Mouse (Mus musculus): ENCODE results near the gene Tmem50a. TPM values are rescaled to one million over a fixed set of nuclear protein-coding genes. Genes with fewer than 3 reads are reported as not detected.

Tmem50a gene
- polyA plus RNA-seq, 1 experiment from 2014 or later = 218 TPM

DNA sequence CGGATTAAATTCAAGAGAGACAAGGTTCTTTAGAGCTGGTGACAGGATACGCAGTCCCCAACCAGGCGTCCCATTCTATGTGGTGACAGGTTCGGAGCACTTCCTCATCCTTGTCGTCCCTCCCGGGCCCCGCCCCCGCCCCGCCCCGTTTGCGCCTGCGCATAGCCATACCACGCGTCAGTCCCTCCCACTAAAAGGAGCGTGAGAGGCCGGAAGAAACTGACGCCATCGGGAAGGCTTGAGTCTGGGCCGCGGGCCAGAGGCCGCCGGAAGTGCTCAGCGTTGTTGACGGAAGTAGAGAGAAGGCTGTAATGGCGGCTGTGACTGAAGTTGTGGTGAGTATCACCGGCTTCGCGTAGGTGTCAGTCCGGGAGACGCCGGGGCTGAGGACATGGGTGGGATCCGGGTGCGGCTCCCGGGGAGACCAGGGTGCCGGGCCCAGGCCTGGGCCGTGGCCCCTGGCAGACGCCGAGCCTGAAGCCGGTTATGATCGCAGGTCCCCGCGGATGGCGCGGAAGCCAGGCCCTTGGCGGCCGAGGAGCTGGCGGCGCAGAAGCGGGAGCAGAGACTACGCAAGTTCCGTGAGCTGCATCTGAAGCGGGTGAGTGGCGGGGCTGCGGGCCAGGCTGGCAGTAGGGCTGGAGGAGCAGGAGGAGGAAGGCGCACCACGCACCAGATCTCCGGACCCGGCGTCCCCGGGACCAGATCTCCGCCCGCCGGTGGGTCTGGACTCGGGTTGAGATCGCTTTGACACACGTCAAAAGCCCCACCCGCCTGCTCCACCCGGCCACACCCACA, 16.1 kb upstream of the Tmem50a start, which contains the start of gene Syf2:
TSS of gene Syf2 (plus strand) at position 215 of the 798 bp plus-strand sequence.
- Histone ChIP-seq H3K27ac (peak within 1 kb of the TSS; percentile 84), H3K36me3 (replicated peaks) (peaks cover 50% of the 10 kb centered on the region), H3K4me2 (peak within 1 kb of the TSS; percentile 94), H3K9me3 (no peaks in the 10 kb centered on the region), H3K4me1 (peaks cover 28% of the 10 kb centered on the region), H3K9ac (peak within 1 kb of the TSS; percentile 81), H3K27me3 (replicated peaks) (no peaks in the 10 kb centered on the region), H3K4me3 (peak within 1 kb of the TSS; percentile 99)
- ATAC-seq (replicated peaks) = peak; percentile 96
- WGBS = under 1% methylated on average over 68 of the region's 68 CpGs

DNA sequence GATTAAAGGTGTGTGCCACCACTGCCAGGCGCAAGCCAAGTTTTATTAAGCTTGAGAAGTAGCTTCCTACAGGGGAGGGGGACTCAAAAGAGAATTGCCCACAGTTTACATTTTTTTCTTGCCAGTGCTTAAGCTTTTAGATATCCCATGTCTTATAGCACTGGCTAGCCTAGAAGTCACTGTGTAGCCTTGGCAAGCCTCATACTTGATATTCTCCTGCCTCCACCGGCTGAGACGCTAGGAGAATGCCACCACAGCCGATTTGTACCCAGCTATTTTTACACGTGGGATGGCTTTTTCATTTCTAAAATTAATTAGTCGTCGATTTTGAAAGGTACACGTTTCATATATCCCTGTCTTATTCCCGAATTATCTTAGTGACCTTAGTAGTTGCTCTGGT, 15.4 kb upstream of the Tmem50a start:
- 27% methylated on average over 9 of the region's 9 CpGs for WGBS
- ATAC-seq (replicated peaks) = 0 out of 2 replicates have a peak, but pooled peaks have one; percentile 10
- Histone ChIP-seq H3K4me2 (peak overlapping the region; percentile 94), H3K9ac (no peak overlapping the region), H3K36me3 (replicated peaks) (peaks cover 50% of the 10 kb centered on the region), H3K4me3 (peak overlapping the region; percentile 99), H3K27me3 (replicated peaks) (no peaks in the 10 kb centered on the region), H3K9me3 (no peaks in the 10 kb centered on the region), H3K27ac (peak overlapping the region; percentile 84), H3K4me1 (peaks cover 35% of the 10 kb centered on the region)

DNA sequence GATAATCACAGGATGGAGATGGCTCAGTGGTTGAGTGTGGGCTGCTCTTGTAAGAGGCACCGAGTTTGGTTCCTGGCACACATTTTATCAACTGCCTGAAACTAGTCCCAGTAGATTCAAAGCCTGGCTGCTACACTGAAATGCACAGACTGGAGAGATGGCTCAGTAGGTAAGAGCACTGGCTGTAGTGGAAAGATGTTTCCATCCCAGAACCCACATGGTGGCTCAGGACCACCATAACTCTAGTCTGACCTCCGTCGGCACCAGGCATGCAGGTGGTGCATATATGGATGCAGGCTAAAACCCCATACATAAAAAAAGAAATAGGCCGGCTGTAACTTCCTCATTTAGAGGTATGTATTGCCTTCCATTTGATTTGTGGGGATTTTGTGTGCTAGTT, 14.7 kb upstream of the Tmem50a start:
- Histone ChIP-seq H3K4me3 (no peak overlapping the region), H3K36me3 (replicated peaks) (peaks cover 46% of the 10 kb centered on the region), H3K9me3 (no peaks in the 10 kb centered on the region), H3K4me2 (no peak overlapping the region), H3K27ac (no peak overlapping the region), H3K27me3 (replicated peaks) (no peaks in the 10 kb centered on the region), H3K4me1 (peaks cover 41% of the 10 kb centered on the region), H3K9ac (no peak overlapping the region)
- 82% methylated on average over 4 of the region's 4 CpGs for WGBS
- ATAC-seq (replicated peaks) = no peak

DNA sequence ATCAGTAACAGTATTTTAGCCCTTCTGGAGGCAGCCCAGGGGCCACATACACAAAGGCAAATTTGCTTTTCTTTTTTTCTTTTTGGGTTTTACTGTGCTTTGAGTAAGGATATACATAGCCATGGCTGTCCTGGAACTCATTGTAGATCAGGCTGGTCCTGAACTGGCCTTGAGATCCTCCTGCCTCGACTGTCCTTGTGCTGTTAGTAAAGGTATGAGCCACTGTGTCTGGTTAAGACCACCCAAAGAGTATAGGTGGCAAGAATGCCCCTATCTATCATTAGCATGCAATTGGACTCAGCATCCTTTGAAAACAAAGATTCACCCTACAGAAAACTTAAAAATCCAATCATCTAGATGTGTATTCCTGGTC, 13.6 kb upstream of the Tmem50a start:
- Histone ChIP-seq H3K36me3 (replicated peaks) (peaks cover 40% of the 10 kb centered on the region), H3K9me3 (no peaks in the 10 kb centered on the region), H3K4me2 (no peak overlapping the region), H3K4me1 (peaks cover 42% of the 10 kb centered on the region), H3K27me3 (replicated peaks) (no peaks in the 10 kb centered on the region), H3K9ac (no peak overlapping the region), H3K4me3 (no peak overlapping the region), H3K27ac (no peak overlapping the region)
- ATAC-seq (replicated peaks) = no peak
- WGBS = 74% methylated on average over 1 of the region's 1 CpGs

DNA sequence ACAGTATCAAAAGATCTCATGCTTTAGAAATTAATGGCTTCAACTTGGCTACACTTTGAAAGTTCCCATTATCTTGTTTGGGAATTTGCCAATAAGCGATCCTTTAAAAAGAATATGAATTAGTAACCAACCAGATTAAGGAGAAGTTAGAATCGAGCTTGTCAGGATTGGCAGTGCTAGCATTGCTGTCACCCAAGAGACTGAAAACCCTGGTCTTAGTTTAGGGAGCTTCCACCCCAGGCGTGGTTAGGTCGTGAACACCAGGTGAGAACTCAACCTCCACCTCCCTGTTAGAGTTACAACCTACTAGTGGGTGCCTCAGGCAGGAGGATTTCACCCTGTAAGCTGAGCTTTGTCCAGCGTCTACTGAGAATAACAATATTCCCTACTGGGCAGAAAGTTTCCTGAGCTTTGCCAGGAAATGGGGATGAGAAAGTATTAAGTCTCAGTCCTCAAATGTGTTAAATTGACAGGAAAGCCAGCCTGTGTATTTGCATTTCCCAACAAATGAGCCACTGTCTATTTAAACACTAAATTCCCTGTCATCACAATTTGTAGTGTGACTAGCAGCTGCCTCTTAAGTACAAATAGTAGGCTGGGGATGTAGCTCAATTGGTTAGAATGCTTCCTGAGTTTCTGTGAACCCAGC, 13.1 kb upstream of the Tmem50a start:
- H3K27ac ChIP-seq = no peak overlapping the region
- no peak for ATAC-seq (replicated peaks)
- H3K4me2 ChIP-seq = no peak overlapping the region
- H3K9ac ChIP-seq = no peak overlapping the region
- WGBS = 68% methylated on average over 5 of the region's 5 CpGs
- no peaks in the 10 kb centered on the region for H3K9me3 ChIP-seq
- peaks cover 42% of the 10 kb centered on the region for H3K4me1 ChIP-seq
- peaks cover 35% of the 10 kb centered on the region for H3K36me3 ChIP-seq (replicated peaks)
- no peak overlapping the region for H3K4me3 ChIP-seq
- no peaks in the 10 kb centered on the region for H3K27me3 ChIP-seq (replicated peaks)

DNA sequence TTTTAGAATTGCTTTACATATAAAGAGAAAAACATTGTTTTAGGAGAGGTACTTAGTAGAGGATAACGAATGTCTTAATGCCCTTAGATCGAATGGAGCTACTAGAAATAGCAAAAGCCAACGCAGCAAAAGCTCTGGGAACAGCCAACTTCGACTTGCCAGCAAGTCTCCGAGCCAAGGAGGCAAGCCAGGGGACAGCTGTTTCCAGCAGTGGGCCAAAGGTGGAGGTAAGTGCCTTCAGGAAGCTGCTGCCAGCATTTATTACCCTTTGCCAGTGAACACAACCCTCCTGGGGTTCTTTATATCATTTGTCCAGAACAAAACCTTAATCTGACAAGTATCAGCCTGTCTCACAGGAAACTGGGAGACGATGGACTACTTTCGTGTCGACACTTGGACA, 10.4 kb upstream of the Tmem50a start:
- H3K4me2 ChIP-seq = peak overlapping the region; percentile 87
- peak overlapping the region; percentile 22; the same call in 1 of the 2 replicates for H3K9ac ChIP-seq
- ATAC-seq (replicated peaks) = no peak
- peak overlapping the region; percentile 68 for H3K4me3 ChIP-seq
- H3K9me3 ChIP-seq = no peaks in the 10 kb centered on the region
- no peaks in the 10 kb centered on the region for H3K27me3 ChIP-seq (replicated peaks)
- 82% methylated on average over 8 of the region's 8 CpGs for WGBS
- H3K4me1 ChIP-seq = peaks cover 33% of the 10 kb centered on the region
- H3K36me3 ChIP-seq (replicated peaks) = peaks cover 33% of the 10 kb centered on the region
- no peak overlapping the region for H3K27ac ChIP-seq

DNA sequence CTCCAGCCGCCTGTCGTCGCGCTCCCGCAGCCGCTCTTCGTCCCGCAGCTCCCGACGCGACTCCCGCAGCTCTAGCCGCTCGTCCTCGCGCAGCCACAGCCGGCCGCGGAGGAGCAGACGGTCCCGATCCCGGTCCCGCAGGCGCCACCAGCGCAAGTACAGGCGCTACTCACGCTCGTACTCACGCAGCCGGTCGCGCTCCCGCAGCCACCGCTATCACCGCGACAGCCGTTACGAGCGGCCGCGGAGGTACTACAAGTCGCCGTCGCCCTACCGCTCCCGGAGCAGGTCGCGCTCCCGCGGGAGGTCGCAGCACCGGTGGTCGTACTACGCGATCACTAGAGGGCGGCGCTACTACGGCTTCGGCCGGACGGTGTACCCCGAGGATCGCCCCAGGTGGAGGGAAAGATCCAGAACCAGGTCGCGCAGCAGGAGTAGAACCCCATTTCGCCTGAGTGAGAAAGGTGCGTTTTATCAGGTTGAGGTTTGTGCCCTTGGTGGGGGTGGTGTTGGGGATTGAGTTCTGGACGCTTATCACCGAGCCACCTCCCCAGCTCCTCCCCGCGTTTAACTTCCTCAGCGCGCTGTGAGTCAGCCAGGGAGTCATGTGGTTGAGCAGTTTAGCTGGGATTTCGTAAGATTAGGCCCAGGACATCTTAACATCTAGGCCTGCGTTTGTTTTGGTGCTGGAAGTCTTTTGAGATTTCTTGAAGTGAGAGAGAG, 9.4 kb upstream of the Tmem50a start:
- peaks cover 33% of the 10 kb centered on the region for H3K36me3 ChIP-seq (replicated peaks)
- WGBS = under 1% methylated on average over 75 of the region's 75 CpGs
- peak overlapping the region; percentile 93 for H3K27ac ChIP-seq
- peak overlapping the region; percentile 87 for H3K9ac ChIP-seq
- H3K9me3 ChIP-seq = no peaks in the 10 kb centered on the region
- peak overlapping the region; percentile 87 for H3K4me2 ChIP-seq
- H3K4me3 ChIP-seq = peak overlapping the region; percentile 68
- peak; percentile 53 for ATAC-seq (replicated peaks)
- H3K4me1 ChIP-seq = peaks cover 31% of the 10 kb centered on the region
- H3K27me3 ChIP-seq (replicated peaks) = no peaks in the 10 kb centered on the region

DNA sequence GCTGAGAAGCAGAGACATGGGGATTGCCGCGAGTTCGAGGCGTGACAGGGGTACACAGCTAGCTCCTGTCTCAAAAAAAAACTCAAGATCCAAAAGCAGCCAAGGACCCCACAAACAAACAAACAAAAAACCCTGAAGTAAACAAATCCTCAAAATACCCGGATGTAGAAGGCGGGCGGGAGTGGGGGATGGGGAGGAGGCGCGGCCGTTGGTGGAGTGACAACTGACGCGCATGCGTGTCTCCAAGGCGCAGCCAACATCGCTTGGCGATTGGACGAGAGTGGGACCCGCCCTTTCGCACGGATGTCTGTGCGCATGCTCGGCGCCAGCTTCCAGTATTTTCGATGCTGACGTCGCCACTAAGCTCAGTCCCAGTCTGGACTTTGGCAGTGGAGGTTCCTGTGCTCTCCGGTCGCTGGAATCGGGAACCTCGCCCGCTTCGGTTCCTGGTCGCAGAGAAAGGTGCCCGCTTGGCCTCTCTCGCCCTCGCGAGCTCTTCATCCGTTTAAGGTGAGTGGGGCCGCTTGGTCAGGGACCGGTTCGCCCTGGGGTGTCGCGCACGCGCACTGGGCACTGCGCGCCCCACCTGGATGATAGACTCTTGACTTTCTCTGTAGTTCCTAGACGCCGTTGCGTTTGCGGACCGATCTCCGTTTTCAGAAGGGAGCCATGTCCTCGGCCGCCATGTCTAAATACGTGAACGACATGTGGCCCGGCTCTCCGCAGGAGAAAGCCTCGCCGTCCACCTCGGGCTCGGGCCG, 8.6 kb upstream of the Tmem50a start, which contains the start of gene Rsrp1:
TSS of gene Rsrp1 (plus strand) at position 335 of the 761 bp plus-strand sequence.
- H3K4me3 ChIP-seq = peak within 1 kb of the TSS; percentile 68
- H3K27ac ChIP-seq = peak within 1 kb of the TSS; percentile 93
- H3K4me1 ChIP-seq = peaks cover 31% of the 10 kb centered on the region
- peak within 1 kb of the TSS; percentile 87 for H3K9ac ChIP-seq
- WGBS = under 1% methylated on average over 64 of the region's 64 CpGs
- peak within 1 kb of the TSS; percentile 87 for H3K4me2 ChIP-seq
- no peaks in the 10 kb centered on the region for H3K9me3 ChIP-seq
- H3K27me3 ChIP-seq (replicated peaks) = no peaks in the 10 kb centered on the region
- peaks cover 31% of the 10 kb centered on the region for H3K36me3 ChIP-seq (replicated peaks)
- peak; percentile 96 for ATAC-seq (replicated peaks)

DNA sequence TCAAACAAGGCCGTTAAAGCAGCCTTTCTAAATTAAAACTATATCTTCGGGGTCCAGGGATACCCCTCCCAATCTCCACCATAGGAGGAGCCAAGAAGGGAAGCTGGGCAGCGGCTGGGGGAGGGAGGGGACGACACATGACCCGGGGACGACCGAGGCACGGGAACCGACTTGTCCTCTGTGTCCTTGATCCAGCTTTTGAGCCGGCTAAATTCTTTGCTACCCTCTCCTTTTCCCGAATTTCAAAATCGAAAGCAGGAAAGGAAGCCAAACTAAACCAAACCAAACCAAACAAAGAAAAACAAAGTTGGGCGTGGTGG, 8.1 kb upstream of the Tmem50a start:
- H3K9ac ChIP-seq = peak overlapping the region; percentile 54
- peak overlapping the region; percentile 77 for H3K4me2 ChIP-seq
- H3K27me3 ChIP-seq (replicated peaks) = no peaks in the 10 kb centered on the region
- no peaks in the 10 kb centered on the region for H3K9me3 ChIP-seq
- H3K27ac ChIP-seq = peak overlapping the region; percentile 87
- peak overlapping the region; percentile 68 for H3K4me3 ChIP-seq
- peaks cover 31% of the 10 kb centered on the region for H3K4me1 ChIP-seq
- peaks cover 26% of the 10 kb centered on the region for H3K36me3 ChIP-seq (replicated peaks)
- WGBS = under 1% methylated on average over 13 of the region's 13 CpGs
- ATAC-seq (replicated peaks) = peak; percentile 68

DNA sequence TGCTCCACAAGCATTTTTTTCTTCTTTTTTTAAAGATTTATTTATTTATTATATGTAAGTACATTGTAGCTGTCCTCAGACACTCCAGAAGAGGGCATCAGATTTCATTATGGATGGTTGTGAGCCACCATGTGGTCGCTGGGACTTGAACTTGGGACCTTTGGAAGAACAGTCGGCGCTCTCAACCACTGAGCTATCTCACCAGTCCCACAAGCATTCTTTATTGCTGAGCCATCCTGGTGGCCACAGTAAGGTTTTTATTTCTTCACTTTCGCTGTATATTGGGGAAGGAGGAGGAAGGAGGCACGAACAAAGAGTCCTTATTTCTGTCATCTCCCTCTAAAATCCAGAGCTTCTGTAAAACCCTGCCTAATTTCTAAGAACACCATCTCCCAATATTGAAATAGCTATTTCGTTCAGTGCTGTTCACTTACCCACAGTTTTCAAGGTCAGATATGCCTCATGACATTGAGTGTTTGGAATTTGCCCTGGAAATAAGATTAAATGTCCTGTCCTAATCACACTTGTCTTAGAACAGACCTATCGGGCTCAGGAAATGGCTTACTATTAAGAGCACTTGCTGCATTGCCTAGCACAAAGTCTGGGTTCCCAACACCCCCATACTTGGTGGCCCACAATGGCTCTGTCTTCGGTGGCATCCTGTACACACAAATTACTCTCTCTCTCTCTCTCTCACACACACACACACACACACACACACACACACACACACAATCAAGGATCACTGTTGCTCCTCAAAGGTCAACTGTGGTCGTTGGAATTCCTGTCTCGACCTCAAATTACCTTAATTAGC, 7.5 kb upstream of the Tmem50a start:
- Histone ChIP-seq H3K9ac (peak overlapping the region; percentile 54), H3K36me3 (replicated peaks) (peaks cover 20% of the 10 kb centered on the region), H3K4me2 (peak overlapping the region; percentile 77), H3K4me3 (peak overlapping the region; percentile 68), H3K9me3 (no peaks in the 10 kb centered on the region), H3K27ac (peak overlapping the region; percentile 87), H3K4me1 (peaks cover 31% of the 10 kb centered on the region), H3K27me3 (replicated peaks) (no peaks in the 10 kb centered on the region)
- 61% methylated on average over 10 of the region's 10 CpGs for WGBS
- no peak for ATAC-seq (replicated peaks)

DNA sequence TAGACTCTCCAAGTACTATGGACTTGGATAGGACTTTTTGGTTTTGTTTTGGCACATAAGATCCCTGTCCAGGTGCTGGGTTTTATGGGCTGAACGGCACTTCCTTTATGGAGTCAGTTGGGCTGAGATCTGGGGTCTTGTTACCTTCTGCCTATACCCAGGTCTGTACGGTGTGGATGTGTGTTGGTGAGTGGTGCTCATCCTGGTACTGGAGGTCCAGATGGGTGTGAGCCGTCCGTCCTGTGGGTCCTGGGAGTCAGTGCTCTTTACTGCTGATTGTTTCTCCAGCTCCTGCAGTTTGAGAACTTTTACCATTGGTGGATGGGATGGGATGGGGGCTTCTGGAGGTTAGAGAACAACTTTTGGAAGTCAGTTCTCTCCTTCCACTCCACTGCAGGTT, 6.9 kb upstream of the Tmem50a start:
- peaks cover 28% of the 10 kb centered on the region for H3K4me1 ChIP-seq
- no peaks in the 10 kb centered on the region for H3K27me3 ChIP-seq (replicated peaks)
- no peak overlapping the region for H3K9ac ChIP-seq
- H3K4me3 ChIP-seq = no peak overlapping the region
- WGBS = 95% methylated on average over 4 of the region's 4 CpGs
- no peaks in the 10 kb centered on the region for H3K9me3 ChIP-seq
- H3K27ac ChIP-seq = no peak overlapping the region
- no peak overlapping the region for H3K4me2 ChIP-seq
- no peak for ATAC-seq (replicated peaks)
- H3K36me3 ChIP-seq (replicated peaks) = peaks cover 16% of the 10 kb centered on the region
